Mouse (Mus musculus) kidney, adult 2 months (tissue): ENCODE data around the gene AI593442.

ENCODE experiments used
- CTCF ChIP-seq: fragments of 200-500 bp; conservative IDR thresholded peaks from 2 replicates; pipeline ENCODE4 v1.5.1; 2011; ENCODE audit warnings: low read depth, mild to moderate bottlenecking, control low read depth, low read length, moderate library complexity, mixed read lengths; ENCODE audit not compliant: insufficient read depth, insufficient read length
- POLR2A ChIP-seq: fragments of 200-500 bp; IDR thresholded peaks from one replicate; pipeline ENCODE4 v1.6.1; 2011; ENCODE audit warnings: low read depth, low read length, control low read depth

DNA sequence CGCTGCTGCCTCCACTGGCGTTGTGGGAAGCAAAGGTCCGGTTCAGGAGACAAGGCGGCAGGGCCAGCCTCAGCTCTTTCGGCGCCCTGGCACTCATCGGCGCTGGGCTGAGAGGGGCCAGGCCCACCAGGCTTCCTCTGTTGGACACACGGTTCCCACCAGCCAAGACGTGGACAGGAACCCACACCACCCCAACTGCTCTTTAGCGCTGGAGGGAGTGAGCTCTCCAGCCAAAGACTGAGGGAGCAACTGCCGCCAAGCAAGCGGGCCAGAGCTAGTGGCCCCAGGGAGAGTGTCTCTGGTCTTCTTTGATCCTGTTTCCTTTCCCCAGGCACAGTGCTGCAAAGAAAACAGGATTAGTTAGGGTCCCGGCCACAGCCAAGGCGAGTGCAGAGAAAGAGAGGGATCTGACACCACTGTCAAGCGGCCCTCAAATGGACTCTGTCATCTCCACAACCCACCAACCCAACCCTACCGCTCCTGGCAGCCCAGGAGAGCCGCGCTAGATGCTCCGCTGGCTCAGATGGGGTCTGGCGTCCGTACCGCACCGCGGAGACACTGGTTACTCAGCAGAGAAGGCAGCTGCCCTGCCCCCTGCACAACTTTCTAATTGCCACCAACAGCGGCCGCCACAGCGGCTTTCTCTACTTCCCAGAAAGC, 1.3 kb downstream of the AI593442 start:
- TF ChIP-seq POLR2A (no peak), CTCF (no peak)
